Mouse (Mus musculus): ENCODE data around the gene Cand2.

DNA sequence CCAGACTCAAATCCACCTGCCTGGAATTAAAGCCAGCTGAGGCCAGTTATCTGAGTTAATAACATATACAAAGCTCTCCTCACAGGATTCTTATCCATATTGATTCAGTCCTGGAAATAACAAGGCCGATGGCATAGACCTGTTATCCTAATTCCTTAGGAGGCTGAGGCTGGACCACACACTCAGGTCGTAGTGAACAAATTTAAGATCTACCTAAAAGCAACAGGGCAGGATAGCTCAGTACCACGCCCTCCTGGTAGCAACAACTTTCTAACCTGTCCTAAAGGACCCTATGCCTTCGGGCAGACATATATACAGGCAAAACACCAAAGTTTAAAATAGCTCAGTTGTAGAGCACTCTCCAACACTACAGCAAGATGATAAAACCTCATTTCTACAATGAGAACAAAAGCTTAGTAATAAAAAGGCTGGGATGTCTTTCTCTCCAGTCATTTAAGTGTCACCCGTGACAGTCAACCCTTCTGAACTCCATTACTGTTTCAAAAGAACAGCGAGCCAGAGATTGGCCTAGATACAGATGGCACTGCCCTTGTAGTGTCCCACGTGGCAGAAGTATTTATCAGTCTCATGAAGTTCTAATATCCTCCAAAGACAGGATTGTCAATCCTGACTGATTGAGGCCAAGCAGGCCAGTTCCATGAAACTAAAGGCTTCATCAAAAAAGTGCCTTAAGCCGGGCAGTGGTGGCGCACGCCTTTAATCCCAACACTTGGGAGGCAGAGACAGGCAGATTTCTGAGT, 30.3 kb downstream of the Cand2 start:
- TF ChIP-seq CTCF (IDR thresholded peaks at IDR 0.05; ENCODE audit: low read depth) (no peak), EP300 (IDR thresholded peaks at IDR 0.05; ENCODE audit: low read depth) (no peak)
